Mouse (Mus musculus) cerebellum, adult 11-12 months (tissue): ENCODE results near the gene Moap1.

ENCODE experiments used
- DNase-seq: peaks from one replicate; pipeline ENCODE4 v3.0.0; 2022

The Moap1 gene

DNA sequence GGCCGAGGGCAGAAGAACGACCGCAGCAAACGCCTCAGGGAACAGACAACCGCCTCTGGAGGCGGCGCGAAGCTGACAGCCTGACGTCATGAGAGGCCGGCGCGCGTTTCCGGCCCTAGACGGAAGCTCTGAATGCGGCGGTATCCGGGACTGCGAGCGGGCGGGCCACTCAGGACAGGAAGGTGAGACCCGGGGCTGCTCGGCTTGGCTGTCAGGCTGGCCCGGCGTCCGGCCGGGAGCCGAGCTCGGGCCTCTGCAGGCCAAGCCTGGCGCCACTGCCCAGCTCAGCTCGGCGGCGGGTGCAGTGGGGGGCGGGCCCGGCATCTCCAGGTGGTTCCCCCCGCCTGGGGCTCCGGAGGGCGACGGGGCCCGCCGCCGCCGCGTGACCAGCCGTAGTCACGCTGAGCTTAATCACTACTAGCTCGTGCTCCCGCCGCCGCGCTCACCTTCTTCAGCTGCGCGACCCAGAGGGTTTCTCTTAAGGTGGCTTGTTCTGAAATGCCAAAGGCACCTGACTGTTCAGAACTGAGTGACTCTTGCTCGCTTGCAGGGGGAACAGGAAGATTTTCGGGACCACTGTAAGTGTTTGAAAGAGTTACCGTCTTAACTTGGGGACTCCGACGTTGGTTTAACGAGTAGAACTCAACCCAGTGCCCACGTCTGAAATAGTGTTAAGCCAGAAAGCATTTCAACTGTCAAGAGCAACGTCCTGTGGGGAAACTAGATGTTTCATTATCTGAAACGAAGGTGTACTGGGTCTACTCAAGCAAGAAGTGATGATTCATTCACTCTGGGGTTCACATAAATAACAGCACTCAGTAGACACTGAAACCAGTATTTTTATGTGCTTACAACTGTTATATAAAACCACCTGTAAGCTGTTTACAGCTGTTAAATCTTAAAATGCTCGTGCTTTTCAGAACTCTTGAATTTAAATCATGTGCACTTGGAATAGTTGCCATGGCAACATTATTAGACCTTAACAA, at the start of gene Moap1, which contains the start of gene Tmem251:
TSS of gene Moap1 (minus strand) at position 73 of the 986 bp plus-strand sequence.
TSS of gene Tmem251 (plus strand) at position 174 of the 986 bp plus-strand sequence.
- peak; percentile 89 for DNase-seq

DNA sequence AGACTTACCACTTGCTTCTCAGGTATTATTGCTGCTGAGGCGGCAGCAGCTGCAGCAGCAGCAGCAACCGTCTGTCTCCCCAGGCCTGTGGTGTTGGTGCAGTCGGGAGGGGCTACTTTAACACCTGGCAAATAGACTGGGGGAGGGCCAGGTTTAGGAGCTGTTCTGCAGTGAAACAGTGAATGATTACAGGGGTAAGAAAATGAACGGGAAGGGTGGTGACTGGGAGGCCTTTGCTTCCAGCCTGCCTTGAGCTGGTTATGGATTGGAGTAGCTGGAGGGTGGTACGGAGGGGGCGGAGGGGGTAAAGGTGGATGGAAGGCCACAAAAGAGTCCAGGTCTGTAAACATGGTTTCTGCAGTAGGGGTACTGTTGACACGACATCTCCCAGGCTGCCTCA, 44.5 kb upstream of the Moap1 start:
- no peak for DNase-seq

DNA sequence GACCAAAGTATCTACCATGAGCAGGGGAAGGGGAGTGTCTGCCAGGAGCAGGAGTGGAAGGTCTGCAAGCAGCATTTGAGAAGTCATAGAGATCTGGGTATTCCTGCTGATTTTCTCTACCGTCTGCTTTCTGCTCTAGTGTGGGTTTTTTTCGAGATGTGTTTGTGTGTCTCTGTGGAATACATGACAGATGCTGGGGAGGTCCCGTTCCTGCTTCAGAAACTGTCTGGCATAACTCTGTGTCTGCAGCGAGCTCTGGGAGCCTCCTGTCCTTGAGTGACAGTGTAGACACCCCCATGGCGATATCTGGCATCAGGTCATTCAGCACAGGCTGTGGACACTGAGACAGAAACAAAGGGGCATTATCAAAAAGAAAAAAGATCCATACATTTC, 42.1 kb upstream of the Moap1 start:
- DNase-seq = no peak

DNA sequence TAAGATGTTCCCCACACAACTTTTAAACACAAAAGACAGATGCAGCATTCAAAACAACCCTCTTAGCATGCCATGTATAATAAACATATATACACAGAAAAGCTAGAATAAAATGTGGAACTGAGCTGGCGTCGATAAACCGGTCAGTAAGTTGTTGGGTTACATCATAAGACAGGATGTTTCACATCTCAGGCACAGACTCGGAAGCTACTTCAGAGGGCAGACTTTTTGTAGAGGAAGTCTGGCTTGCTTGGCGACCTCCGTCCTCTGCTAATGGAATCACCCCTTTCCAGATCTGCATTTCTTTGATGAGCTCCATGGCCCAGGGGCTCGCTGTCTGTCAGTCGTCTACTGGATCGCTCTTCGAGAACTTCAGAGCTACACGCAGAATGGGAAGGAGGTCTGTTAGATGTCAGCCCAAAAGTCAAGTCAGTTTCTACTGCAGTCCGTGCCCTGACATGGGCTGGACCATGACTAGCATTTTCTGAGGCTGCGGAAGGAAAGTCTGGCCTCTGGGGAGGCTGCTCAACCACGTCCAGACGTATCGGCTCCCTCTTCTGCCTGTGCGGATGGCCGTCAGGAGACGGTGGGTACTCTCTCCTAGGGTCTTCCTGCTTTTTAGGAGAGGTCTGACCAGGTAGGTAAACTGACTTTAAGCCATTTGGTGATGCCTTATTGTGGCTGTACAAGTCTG, 41.6 kb upstream of the Moap1 start:
- DNase-seq = no peak

DNA sequence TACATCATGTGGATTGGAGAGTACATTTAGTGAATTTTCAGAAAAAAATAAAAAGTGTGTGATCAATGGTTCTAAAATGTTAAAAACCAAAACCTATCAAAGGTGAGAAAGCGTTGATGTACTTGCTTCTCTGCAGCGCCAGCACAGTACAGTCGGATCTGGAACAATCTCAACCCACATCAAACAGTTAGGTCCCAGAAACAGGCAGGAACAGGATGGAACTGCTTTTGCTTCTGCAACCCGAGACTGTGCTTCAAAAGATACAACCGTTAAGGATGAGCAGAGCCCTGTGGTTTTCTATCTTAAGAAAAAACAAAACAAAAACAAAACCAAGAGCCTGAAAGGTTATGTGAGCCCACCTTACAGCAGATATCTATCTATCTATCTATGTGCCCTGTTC, 39.4 kb upstream of the Moap1 start:
- DNase-seq = no peak

DNA sequence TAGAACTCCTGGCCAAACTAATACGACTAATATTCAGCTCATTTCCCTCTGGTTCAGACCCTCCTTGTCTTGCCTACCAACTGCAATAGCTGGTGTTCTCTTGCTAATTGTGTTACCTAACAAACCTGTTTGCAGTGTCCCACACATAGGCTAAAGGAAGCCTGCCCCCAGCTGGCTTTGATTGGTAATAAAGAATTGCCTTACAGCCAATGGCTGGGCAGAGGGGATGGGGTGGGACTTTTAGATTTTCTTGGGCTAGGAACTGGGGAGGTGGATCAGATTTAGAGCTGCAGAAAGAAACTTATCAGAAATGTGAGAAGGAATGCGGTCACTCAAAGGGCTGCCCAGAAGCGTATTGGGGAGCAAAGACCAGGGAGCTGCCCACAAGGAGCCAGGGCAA, 36.0 kb upstream of the Moap1 start:
- no peak for DNase-seq

DNA sequence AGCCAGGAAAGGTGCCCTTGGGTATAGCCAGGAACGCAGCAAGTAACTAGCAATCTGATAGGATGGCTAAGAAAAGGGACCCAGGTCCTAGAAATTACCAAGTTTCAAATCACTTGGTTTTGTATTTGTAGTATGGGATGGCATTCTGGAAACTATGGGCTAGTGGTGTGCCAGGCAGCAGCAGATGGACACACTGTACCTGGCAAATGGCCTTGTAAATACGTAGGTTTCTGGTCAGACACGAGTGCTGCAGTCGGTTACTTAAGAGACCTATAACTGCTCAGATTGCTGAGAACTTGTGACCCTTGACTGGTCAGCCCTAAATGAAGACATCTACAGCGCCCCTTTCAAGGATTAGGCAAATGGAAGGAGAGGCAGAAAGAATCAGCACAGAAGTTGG, 34.7 kb upstream of the Moap1 start:
- DNase-seq = peak; percentile 22

DNA sequence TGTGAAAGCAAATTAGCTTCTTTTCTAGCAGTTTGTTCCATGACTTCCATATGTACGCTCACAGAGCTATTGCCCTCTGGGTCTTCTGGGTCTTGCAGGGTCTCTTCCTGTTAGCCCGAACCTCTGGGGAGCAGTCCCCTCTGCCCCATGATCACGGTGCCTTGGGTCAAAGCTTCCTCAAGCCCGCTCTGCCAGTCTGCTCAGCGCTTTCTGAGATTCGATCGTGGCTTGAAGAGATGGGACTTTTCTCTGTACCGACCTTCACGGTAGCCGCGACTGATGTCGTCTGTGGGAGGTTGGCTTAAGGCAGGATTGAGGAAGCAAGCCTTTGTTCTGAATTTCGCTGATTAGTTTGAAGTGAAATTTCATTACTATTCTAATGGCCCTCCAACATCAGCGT, 32.6 kb upstream of the Moap1 start:
- no peak for DNase-seq

DNA sequence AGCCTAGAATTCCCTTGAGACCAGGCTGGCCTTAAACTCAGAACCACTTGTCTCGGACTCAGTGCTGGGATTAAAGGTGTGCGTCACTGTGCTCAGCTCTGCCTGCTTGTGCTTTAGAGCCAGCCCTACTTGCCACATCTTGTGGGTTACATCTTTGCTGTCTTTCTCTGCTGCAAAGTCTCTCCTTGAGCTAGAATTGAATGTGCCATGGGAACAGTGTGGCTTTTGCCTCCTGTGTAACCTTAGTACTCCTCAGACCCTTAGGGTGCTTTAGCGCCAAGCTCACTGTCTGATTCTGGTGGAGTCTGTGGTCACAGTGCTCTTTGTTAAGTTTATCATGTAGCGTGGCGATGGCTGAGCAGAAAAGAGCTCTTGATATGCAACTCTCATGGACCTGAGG, 29.2 kb upstream of the Moap1 start:
- DNase-seq = no peak

DNA sequence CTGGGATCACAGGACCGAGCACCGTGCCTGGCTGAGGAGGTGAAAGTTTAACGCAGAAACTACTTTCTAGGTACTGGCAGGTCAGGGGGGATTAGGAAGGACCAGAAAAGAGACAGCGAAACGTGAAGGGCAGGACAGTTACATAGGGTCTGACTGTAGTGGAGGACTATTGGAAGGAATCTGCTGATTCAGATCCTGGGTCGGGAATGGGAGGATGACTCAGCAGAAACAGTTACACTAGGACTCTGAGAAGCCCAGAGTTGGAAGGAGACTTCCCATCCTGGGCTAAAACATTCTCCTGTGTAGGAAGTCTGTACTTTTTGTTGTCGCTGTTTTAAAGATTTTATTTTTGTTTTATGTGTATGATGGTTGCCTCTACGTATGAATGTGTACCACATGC, 28.1 kb upstream of the Moap1 start:
- DNase-seq = no peak

DNA sequence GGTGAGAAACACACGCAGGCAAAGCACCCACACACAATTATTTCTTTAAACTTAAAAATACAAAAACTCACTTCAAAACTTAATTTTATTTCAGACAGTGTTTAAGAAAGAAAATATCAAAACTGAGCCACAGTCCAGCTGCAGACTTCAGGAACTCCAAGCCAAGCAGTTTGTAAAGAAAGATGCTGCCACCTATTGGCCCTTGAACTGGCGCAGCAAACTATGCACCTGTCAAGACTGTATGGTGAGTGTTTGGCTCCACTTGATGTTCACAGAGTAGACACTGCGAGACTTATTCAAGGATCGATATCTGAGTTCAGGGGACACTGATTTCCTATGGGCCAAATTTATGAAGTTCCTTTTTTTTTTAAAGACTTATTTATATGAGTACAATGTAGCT, 25.5 kb upstream of the Moap1 start:
- no peak for DNase-seq

DNA sequence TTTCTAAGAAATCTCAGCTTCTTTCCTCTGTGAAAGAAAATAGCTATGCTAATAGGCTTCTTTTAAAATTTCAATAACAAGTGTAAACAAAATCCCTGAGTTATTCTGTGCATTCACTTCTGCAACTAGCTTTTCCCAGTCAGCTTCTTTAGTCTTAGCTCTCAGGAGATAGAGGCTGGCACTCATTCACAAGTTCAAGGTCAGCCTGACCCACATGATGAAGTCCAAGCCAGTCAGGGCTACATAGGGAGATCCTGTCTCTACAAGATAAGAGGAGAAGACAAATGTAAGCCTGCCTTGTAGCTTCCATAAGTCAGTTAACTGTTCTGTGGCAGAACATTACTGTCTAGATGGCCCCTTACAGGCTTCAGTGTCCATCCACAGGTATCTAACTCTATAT, 20.2 kb upstream of the Moap1 start:
- no peak for DNase-seq

DNA sequence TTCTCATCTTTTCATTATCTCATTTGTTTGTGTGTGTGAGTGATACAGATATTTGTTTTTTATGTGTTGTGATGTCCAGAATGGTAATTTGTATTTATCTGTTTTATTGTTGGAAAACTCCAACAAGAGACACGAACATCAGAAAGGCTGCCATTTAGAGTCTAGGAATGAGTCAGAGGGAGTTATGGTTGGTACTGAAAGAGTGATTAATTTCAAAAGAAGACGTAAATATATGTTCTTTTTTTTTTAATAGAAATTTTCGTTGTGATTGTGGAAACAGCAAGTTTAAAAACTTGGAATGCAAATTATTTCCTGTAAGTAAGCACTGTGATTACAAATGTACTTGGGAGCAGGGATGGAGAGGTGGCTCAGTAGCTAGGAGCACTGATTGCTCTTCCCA, 18.2 kb upstream of the Moap1 start:
- DNase-seq = no peak

DNA sequence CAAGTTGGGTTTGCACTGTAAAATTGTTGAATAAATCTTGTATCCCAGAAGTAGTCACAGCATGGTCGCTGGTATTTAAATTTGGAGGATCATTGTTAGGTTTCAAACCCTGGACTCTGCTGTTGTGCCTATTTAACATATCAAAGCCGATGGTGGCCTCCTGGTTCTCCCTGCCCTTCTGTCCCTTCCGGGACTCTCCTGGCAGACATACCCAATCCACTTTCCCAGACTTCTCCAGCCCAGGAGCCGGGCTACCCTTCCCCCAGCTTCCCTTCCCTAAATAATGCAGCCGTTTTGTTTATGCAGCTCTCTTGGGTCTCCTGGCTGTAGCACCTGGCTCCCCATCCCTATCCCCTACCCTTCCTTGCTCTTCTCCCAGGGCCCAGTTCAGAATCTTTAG, 15.5 kb upstream of the Moap1 start:
- DNase-seq = no peak

DNA sequence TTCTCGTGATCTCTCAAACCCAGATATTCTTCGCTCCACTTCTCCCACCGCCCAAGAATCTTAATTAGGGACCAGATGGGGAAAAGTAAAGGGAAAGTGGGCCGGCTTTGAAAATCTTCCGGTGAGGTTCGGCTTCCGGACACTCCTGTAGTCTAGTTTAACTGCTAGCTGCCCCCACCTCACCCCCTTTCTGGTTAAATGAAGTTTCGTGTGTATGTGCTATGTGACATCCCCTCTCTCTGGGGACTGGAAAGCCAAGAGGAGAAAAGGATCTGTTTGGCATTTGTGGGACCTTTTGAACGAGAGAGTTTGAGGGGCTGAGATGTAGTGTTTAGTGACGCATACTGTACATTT, 14.9 kb upstream of the Moap1 start, which contains the start of gene Gm20604:
TSS of gene Gm20604 (minus strand) at position 270 of the 354 bp plus-strand sequence.
- no peak for DNase-seq

DNA sequence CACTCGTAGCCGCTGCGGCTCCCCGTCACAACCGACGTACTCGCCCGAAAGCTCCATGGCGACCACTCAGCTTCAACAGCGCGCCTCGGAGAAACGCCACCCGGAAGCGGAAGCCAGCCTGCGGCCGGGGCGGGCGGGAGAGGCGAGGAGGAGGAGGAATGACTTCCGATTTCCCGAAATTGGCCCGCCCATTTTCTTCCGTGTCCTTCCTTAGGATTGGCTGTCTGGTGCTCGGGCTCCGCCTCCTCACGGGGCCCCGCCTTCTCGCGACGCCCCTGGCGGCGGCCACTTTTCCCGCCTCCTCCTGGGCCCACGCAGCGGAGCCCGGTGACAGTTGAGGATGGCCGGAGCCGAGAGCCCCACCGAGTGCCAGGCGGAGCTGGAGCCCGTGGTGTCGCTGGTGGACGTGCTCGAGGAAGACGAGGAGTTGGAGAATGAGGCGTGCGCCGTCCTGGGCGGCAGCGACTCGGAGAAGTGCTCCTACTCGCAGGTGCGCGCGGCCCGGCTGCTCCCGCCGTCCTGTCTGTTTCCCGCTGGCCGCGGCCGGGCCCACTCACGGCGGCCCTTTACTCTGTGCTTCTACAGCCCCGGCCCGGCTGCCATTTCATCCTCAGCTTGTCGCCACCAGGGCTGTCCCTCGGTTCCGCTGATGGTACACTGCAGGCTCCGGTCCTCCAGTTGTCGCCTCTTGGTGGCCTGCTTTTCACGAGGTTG, 14.4 kb upstream of the Moap1 start, which contains the start of the genes Gm28051, Gon7 and Ubr7:
TSS of gene Gm28051 (minus strand) at position 77 of the 714 bp plus-strand sequence.
TSS of gene Gon7 (minus strand) at position 115 of the 714 bp plus-strand sequence.
TSS of gene Ubr7 (plus strand) at position 279 of the 714 bp plus-strand sequence.
- peak; percentile 97 for DNase-seq

DNA sequence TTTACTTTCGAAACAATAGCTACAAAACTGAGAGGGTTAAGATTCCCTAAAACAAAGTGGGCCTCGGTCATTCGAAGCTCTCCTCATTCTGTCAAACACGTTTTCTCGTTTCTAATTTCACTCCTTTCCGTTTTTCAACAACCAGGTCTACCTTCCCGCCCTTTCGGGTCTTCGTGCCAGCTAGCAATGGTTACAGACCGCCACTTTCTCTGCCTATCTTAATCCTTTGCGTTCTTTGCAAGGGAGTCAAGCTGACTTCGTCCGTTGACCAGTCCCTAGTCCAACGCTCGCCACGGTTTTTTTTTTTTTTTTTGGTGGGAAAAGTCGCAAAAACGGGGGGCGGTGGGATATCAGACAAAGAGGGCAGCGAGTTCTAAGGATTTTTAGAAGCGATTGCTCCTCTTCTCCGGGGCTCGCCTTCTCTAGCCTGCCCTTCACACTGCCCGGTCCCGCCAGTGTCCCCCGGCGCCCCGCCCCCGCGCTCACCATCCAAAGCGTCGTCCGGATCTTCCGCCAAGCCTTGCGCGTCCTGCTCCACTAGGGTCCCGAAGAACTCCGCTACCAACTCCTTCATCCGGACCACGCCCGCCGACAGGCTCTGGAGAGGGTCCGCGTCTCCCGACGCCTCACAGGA, 13.7 kb upstream of the Moap1 start:
- DNase-seq = no peak

DNA sequence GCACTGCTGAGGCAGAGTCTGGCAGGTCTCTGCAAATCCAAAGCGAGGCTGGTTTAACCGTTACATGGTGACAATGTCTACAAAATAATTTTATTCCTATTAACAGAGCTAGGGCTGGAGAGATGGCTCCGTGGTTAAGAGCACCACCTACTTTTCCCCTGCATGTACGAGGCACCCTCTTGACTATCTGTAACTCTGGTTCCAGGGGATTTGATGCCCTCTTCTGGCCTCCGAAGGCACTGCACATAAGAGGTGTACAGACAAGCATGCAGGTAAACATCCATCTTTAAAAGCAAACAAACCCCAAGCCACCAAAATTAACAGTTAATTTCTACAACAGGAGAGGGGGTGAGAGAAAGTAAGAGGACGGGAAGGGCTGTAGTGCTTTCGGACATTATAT, 12.8 kb upstream of the Moap1 start:
- DNase-seq = peak; percentile 51

DNA sequence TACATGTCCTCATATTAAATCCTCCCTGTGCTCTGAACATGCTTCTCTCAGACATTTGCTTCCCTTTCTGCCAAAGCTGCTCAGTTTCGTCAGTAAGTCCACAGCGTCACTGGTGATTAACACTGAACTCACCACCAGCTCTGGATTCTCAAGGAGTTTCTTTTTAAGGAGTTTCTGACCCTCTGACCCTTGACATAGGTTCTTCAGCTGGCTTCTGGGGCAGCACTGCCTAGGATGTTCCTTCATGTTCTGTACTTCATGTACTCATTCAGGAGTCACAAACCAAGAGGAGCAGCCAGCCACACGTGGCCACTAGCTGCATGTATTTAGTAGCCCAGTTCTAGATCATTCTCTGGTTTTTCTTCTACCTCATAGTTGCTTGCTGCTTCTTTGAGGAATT, 4.8 kb upstream of the Moap1 start:
- DNase-seq = no peak

DNA sequence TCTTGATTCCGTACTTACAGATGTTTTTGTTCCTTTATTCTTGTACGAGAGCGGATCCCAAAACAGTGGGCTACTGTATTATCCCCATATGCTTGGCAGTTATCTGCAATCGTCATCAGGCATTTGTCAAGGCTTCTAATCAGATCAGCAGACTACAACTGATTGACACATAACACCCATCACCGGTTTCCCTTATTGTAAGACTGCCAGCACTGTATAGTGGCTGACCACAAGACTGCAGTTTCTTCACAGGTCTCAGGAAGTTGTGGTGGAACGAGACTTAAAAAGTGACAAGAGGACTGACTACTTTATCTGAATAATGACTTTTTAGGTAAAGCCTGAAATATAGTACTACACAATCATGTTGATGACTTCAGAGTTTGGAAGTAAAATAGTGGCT, 1.4 kb upstream of the Moap1 start:
- DNase-seq = no peak

DNA sequence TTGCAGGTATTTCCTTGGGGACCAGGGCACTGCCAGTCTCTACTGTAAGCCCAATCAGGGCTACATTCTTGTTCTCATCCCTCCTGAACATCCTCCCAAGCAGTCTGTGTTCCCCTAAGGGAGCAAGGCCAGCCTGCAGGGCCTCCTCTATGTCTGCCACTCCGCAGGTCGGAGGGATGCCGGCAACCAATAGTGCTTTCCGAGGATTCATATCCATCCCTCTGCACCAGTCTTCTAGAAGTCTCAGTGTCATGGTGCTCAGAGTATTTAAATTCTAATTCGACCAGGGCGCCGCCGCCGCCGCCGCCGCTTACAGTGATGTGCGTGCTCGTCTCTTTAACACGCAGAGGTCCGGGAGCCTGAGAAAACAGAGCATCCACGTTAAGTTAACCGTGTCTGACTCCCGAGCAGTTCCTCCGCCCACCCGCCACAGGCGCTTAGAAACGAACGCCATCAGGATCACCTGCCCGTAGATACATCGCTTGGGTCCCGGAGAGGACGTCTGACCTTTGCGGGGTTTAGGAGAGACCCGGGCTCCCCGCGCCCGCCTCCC, 349 bp downstream of the Moap1 start:
- DNase-seq = no peak

DNA sequence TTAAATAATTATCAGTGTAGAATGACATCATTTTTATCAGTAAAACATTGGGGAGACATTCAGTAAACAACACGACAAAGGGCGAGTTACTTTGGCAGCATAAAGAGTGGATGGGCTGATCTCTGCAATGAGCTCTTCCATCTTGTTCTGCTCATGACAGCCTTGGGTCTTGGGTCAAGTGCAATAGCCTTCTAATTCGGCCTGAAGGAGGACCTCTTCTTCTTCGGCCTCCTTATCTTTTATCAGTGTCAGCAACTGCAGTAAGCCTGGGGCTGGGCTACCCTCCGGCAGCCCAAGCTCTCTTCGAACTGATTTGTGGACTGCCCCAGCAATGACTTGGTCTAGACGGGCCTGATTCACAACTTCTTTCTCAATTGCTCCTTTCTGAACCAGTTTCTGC, 1.4 kb downstream of the Moap1 start:
- no peak for DNase-seq
